In the genomic region with DNA sequence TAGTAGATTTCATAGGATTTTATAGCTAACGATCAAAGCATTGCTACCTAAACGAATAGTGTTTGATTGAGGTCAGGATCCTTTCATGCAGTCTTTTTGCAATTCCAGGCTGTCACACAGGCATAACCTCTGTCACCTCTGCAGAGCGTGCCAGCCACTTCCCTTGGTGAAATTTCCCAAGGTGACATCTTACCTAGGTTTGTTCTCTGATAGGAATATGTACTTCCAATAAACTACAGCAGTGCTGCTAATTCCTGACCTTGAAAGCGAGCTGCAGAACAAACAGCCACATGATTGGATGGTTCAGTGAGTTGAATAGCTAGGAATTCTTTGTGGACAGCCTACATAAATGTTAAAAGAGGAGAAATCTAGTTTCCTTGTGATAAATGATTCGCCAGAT, we compare ENCODE assay signal across 24 mouse cellular contexts.
"Had no signal": no experiment of that assay in that cellular context is flagged by ENCODE, and none has a peak within 500 bp of the region (broad histone marks: within the 10 kb centered on the region; RNA-seq: fewer than 3 reads in every experiment).

No protein-coding gene starts in this region.

- DNase-seq: gastrocnemius, adult 2 months; gastrocnemius, postnatal 10 days; gastrocnemius, postnatal 25 days; heart, adult 2 months; heart, postnatal 10 days; heart, postnatal 4 days; kidney, postnatal 36 days; liver; liver, embryonic 13.5 days had no signal

- H3K27ac ChIP-seq: gastrocnemius, adult 2 months; heart, adult 2 months; hindbrain, embryonic 10.5 days; hindbrain, embryonic 12.5 days; hindbrain, embryonic 14.5 days; intestine, embryonic 15.5 days; layer of hippocampus, adult 2 months; left cerebral cortex, adult 2 months; limb, embryonic 10.5 days; limb, embryonic 12.5 days; liver, embryonic 13.5 days; liver, embryonic 15.5 days had no signal

- H3K36me3 ChIP-seq: hindbrain, embryonic 10.5 days; hindbrain, embryonic 12.5 days; intestine, embryonic 15.5 days; limb, embryonic 10.5 days; limb, embryonic 12.5 days; liver, embryonic 13.5 days; liver, embryonic 15.5 days had no signal

- H3K9me3 ChIP-seq: hindbrain, embryonic 10.5 days; hindbrain, embryonic 12.5 days; intestine, embryonic 15.5 days; limb, embryonic 10.5 days; limb, embryonic 12.5 days; liver, embryonic 13.5 days; liver, embryonic 15.5 days had no signal

- H3K4me2 ChIP-seq: heart, embryonic 11.5 days; hindbrain, embryonic 12.5 days; hindbrain, embryonic 14.5 days; intestine, embryonic 15.5 days; limb, embryonic 12.5 days; liver, embryonic 11.5 days; liver, embryonic 13.5 days; liver, embryonic 15.5 days had no signal

- H3K4me3 ChIP-seq: gastrocnemius, adult 2 months; heart, adult 2 months; hindbrain, embryonic 10.5 days; hindbrain, embryonic 12.5 days; intestine, embryonic 15.5 days; layer of hippocampus, adult 2 months; left cerebral cortex, adult 2 months; limb, embryonic 10.5 days; limb, embryonic 12.5 days; liver, embryonic 13.5 days; liver, embryonic 15.5 days had no signal

- H3K9ac ChIP-seq: hindbrain, embryonic 12.5 days; hindbrain, embryonic 14.5 days; intestine, embryonic 15.5 days; limb, embryonic 12.5 days; liver, embryonic 13.5 days; liver, embryonic 15.5 days had no signal

- H3K27me3 ChIP-seq: hindbrain, embryonic 12.5 days; intestine, embryonic 15.5 days; limb, embryonic 12.5 days; liver, embryonic 13.5 days; liver, embryonic 15.5 days had no signal

- H3K4me1 ChIP-seq: hindbrain, embryonic 10.5 days; hindbrain, embryonic 12.5 days; intestine, embryonic 15.5 days; limb, embryonic 10.5 days; limb, embryonic 12.5 days; liver, embryonic 13.5 days; liver, embryonic 15.5 days had no signal

- ATAC-seq: forebrain, embryonic 16.5 days; hindbrain, embryonic 16.5 days; inflammation-experienced regulatory T-cells, adult 6 months; intestine, embryonic 15.5 days; intestine, postnatal 0 days had no signal
